Mouse (Mus musculus) gastrocnemius, postnatal 36 days (tissue): ENCODE results near the gene Pik3ca. TPM values are rescaled to one million over a fixed set of nuclear protein-coding genes. Genes with fewer than 3 reads are reported as not detected.

Experiments
- DNase-seq, 2 experiments: peaks; one replicate each; pipeline ENCODE4 v3.0.0; 2022
- intact Hi-C: fragments of 180-260 bp; cut with DNase I; formaldehyde crosslinking; loops from one replicate; pipeline ENCODE4 v1.15.1; 2025
- total RNA-seq, 2 experiments: library from RNA; stranded (reverse); gene quantifications; 2 replicates each; pipeline ENCODE4 v1.2.3; 2021

The Pik3ca gene
- total RNA-seq, 2 experiments from 2014 or later: 32.3 to 46.8 TPM

DNA sequence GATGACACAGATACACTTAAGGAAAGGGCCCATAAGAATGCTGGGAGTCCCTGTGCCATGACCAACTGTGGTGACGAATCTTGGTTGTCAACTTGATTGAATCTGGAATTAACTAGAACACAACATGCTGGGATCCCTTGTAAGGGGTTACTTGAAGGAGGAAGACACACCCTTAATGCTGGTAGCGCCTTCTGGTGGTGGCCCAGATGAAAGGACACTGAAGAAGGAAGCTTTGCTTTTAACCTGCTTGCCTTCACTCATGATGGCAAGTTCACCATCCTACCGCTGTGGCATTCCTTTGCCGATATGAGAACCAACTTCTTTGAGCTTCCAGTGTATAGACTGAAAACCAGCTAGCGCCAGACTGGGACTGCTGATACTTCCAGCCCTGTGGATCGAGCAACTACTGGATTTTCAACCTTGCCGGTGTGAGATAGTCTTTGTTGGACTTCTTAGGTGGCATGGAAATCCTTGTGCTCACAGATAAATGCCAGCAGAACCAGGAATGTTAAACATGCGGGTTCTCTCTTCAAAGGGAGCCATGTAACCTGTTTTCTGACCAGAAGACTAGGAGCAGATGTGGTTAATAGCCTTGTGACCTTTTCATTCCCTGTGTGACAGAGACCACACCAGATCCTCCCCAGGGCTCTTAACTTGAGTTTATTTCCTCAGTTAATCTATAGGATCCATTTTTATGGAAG is 97.1 kb downstream of the Pik3ca start:
- no peak for DNase-seq
- intact Hi-C loops: no loop called here

DNA sequence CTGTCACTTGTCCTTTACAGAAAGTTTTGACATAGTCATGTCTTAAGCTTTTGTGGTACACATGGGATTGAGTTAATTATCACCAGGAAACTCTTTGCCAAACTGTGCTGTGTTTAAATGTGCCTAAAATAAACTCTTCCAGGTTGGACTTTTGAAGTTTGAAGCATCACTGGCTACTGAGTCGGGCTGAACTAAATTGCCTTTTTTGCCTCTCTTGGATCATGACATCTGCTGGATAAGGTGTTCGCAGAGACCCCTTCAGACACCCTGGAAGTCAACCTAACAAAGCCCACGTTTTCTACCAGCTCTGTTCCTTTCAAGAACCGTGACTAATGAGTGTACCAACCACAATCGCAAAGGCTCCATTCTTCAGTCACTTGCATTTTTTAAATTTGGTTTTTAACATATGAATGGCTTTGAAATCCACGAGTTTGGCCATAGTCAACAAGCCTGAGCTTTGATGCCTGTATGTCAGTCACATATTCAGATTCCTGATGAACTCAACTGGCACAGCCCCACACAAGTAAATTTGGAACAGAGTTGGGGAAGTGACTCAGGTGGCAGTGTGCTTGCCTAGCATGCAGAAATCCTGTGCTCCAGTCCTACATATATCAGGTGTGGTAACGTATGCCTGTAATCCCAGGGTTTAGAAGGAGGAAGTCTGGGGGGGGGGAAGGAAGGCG is 97.8 kb downstream of the Pik3ca start:
- no peak for DNase-seq
- intact Hi-C loops: no loop called here

DNA sequence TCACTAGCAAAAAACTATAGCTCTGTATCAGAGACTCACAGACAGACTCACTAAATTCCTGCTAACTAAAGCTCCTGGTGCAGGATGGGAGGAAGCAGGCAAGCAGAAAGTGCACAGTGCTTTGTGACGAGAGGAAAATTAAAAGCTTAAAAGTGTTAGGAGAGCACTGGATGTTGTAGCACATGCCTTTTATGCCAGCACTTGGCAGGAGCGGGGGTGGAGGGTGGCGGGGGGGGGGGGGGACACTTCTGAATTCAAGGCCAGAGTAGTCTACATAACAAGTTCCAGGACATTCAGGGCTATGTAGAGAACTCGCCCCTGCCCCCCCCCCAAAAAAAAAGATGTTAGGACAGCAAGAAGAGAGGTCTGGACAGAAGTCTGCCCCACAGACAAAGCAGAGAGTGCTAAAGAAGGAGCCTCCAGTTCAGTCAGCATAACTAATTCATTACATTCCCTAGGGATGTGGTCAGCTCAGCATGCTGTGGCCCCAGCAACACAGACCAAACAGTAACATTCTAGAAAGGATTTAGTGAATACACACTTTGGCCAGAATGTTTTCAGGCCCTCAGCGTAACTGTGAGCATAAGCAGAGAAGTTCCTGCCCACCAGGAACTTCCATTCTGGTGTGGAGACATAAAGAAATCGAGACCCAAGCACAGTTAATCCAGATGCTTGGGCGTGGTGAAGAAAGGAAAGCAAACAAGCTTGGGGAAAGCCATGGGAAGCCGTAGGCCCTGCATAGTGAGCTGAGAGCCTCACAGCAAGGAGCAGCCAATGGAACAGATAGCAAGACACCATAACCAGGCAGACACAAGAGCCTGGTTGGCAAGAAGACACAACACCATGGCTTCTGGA is 98.6 kb downstream of the Pik3ca start:
- intact Hi-C loops: no loop called here
- no peak for DNase-seq

DNA sequence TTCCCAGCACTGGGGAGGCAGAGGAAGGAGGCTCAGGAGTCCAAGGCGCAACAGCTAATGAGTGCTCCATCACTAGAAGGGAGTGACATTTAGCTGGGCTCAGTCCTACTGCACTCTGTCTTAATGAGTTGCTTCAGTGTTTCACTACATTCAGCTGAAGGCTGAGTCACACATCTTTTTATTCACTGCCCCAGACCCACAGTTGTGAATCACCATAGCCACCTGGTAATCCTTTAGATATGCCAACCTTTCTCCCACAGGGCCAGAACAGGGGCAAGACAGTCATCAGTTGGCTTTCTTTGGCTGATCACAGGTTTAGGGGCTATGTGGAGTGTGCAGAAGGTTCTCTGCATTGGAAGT is 99.2 kb downstream of the Pik3ca start:
- intact Hi-C loops: no loop called here
- no peak for DNase-seq

DNA sequence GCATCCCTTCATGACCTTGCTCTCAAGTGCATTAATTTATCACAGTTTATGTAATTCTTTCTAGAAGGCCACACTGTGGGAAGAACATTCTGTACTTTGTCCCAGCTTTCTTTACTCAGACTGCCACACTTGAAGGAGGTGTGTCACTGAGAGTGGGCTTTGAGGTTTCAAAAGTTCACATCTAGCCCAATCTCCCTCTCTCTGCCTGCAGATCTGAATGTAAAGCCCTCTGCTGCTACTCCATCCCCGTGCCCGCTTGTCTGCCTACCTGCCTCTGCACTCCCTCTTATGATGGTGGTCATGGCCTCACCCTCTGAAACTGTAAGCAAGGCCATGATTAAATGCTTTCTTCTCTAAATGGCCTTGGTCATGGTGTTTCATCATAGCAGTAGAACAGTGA is 102.9 kb downstream of the Pik3ca start:
- no peak for DNase-seq
- intact Hi-C loops: loop anchor here (2.0 kb wide), 1 partner anchor 166 kb away; no protein-coding TSS in a partner anchor

DNA sequence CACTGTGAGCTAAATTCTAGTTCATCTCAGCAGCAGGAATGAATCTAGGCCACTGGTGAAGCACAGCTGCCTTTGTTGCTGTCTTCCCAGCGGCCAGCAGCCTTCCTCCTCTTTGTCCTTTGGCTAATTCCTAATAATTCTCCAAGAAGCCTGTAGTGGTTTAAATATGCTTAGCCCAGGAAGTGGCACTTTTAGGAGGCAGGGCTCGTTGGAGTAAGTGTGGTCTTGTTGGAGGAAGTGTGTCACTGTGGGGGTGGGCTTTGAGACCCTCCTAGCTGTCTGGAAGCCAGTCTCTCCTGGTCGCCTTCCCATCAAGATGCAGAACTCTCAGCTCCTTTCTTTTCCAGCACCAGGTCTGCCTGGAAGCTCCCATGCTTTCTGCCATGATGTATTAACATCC is 108.4 kb downstream of the Pik3ca start:
- intact Hi-C loops: loop anchor here (5.0 kb wide), 2 partner anchors 34 to 124 kb away; no protein-coding TSS in a partner anchor
- no peak for DNase-seq

DNA sequence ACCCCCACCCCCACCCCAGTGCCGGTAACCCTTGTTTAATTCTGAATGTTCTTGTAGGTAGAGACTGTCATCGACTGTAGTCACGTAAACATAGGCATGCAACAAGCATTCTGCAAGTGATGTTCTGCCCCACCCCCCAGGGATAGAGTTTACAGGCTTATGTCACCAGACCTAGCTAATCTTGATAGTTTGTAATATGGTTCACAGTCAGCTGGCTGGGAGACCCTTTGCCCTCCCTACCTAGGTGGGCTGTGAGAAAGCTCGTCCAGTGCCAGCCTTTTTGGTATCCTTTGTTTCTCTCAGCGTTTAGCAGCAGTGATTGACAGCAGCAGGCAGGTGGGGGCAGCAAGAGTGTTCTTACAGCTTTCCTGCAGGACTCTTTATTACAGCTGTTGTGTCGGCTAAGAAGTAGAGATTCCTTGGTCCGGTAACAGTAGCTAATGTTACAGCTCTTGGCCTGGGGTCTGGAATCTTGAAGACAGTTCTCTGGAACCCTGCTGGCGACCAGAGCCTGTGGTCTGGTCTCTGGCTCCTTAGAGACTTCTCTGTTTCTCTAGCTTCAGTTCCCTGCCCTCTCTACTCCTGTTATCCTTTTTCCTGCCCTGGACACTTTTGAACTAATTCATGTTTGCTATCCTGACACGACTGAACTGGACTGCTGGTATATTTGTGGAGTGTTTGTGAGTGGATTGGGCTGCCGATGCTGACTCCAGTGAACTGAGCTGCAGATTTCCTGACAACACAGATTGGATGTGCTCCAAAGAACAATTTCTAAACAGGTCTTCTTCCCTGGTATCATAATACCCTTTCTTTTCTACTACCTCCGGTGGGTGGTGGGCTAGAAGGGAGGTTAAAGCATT is 109.1 kb downstream of the Pik3ca start:
- intact Hi-C loops: loop anchor here (5.0 kb wide), 2 partner anchors 34 to 124 kb away; no protein-coding TSS in a partner anchor
- no peak for DNase-seq

DNA sequence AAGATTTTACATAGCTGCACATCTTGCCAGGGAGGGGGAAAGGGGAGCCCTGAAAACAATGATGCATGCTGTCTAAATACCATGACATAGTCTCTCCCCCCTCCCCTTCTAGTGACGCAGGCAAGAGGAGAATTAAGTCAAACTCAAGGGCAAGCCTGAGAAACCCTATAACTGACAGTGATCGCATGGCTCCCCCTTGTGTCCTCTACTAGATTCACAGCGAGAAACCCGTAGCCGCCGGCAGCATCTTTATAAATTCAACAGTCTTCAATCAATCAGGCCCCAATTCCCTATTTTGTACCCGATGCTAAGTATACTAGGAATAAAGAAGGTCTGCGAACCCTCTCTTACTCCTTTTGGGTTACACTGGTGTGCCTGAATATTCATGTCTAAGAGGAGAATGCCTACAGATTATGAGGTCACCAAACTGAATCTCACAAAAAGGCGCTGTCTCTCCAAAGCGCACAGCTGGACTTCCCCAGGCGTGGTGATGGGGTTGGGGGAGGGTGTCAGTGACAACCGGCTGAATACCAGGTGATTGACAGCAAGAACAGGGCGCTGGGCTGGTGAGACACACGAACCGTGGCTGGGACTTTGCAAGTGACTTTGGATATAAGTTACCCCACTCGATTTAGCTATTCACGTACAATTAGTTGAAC is 111.3 kb downstream of the Pik3ca start:
- intact Hi-C loops: loop anchor here (2.0 to 5.0 kb wide), 4 partner anchors 36 to 176 kb away; partner anchors contain the start of gene Pik3ca
- peak; percentile 26 to 29 for DNase-seq

DNA sequence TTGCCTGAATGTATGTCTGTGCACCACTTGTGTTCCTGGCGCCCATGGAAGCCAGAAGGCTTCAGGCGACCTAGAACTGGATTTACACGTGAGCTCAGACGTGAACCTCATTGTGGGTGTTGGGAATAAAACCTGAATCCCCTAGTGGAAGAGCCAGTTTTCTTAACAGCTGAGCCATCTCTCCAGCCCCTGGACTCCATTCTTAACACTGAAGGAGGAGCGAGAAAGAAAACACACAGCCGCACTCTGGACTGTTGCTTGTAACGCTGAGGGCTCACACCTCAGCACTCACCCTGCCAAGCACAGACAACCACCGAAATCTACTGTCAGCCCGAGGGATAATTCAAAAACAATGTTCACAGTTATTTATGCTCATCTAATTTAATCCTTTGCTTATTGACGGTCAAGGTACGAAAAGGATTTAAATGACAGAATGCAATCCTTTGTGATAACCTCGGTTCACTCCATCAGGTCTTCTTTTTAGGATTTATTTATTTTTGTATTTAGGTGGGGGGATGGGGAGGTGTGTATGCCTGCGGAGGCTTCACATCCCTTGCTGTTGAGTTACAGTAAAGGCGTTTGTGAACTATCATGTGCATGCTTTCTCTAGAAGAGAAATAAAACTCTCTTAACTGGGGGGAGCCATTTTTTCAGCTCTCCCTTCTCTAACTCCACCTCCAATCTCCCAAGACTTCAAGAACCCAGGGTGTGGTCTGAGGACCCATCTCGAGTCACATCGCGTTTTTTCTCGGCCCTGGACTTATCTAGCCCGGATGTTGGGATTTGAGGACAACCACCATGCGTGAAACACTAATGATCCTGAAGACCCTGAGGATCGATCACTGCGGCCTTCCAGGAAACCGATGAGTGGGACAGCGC is 112.3 kb downstream of the Pik3ca start, which contains the start of gene Zfp639:
Gene Zfp639 (plus strand): TSS at position 764 of the 879 bp plus-strand sequence.
- DNase-seq: no peak
- intact Hi-C loops: loop anchor here (2.0 to 5.0 kb wide), 5 partner anchors 37 to 198 kb away; partner anchors contain the start of genes Actl6a and Pik3ca

DNA sequence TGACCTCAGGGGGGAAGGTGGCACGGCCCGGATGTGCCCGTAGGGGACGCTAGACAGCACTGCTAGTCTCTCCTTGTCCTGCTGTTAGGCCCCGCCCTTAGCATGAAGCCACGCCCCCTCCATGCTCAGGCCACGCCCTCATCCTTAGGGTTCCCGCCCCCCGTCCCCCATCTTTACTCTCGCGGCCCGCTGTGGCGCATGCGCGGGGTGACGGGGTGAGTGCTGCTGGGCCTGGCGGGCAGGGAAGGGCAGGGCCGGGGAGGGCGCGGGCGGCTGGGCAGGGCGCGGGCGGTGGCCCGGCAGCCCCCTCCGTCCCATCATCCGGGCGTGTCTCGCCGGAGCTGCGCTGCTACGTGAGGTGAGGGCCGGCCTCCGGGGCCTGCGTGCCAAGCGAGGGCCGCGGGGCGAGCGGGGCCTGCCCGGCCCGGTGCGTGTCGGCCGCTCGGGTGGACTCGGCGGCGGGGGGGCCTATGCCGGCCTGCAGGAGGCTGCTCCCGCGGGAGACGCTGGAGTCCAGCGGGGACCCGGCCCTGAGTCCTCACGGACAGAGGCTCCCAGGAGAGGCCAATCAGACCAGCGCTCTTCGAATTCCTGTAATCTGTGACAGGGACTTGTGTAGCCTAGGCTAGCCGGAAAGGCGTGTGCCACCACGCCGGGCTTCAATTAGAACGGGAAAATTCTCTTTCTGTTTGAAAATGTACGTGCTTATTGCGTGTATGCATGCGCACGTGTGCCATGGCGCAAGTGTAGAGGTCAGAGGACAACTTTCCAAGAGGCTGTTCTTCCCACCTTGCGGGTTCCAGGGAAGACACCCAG is 113.1 kb downstream of the Pik3ca start:
- intact Hi-C loops: loop anchor here (5.0 kb wide), 1 partner anchor 197 kb away; the partner anchor contains the start of gene Actl6a

DNA sequence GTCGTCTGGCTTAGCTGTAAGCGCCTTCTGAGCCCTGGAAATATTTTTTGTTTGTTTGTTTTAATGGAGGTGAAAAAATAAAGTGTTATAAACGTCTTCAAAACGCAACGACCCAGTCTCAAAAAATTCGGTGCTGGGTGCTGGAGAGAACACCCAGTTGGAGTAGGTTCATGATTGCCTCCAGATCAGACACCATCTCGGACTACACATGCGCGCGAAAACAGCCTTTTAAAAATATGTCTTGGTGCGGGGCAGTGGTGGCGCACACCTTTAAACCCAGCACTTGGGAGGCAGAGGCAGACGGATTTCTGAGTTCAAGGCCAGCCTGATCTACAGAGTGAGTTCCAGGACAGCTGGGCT is 113.7 kb downstream of the Pik3ca start:
- no peak for DNase-seq
- intact Hi-C loops: loop anchor here (5.0 kb wide), 1 partner anchor 196 kb away; the partner anchor contains the start of gene Actl6a

More for the DNA sequence above, 113.1 kb downstream of the Pik3ca start:
- peak; percentile 95 to 98 for DNase-seq

DNA sequence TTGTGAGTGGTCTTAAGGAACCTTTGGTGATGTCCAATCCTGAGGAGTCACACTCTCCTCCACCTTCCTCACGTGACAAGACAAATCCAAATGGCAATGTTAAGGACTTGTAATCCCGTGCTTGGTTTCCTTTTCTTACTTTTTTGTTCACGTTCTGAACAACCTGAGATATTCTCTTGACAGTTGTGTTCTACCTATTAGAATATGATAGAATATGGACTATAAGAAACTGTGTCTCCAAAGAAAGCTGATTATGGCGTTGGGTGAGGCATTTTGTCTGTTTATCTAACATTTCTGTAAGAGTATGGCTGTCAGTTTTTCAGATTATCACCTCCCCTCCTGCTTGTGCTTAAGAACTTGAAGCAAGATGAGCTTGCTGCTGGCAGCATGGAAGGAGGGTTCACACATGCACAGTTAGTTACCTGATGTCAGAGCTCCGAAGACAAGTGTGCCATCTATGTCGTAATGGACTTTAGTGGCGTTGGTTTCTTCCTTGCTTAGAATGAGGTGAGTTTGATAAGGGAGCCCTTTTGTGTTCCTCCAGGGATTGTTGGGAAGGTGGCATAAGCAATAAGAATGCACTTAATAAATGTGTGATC is 115.3 kb downstream of the Pik3ca start:
- no peak for DNase-seq
- intact Hi-C loops: loop anchor here (5.0 kb wide), 1 partner anchor 195 kb away; the partner anchor contains the start of gene Actl6a

DNA sequence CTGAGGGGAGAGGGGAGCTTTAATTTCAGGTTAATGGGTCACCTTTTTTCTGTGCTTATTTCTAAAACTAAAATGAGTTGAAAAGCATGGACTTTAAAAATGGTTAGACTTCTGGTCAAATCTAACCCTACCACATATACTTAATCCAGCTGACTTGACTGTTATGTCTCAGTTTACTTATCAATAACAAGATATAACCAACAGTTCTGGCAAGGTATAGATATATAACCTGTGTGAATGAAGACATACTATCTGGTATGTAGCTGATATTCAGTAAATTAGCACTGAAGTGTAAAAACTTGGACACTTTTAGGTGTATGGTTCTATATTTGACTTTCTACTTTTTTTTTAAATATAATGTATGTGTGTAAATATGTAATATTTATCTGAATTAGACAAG is 116.1 kb downstream of the Pik3ca start:
- intact Hi-C loops: loop anchor here (5.0 kb wide), 1 partner anchor 194 kb away; the partner anchor contains the start of gene Actl6a

More for the DNA sequence above, 116.1 kb downstream of the Pik3ca start:
- DNase-seq: no peak
